Mouse (Mus musculus): ENCODE results near the gene Sorcs3.

- TF ChIP-seq POLR2A (IDR thresholded peaks at IDR 0.05; ENCODE audit: insufficient read depth, low read depth, low read length) (no peak), CTCF (IDR thresholded peaks at IDR 0.05) (no peak), EP300 (IDR thresholded peaks at IDR 0.05; ENCODE audit: insufficient read depth, low read depth, low read length) (no peak)
Measured at GRCm38 (mm10) chr19:48206861-48207730, 1.3 kb downstream of the Sorcs3 start.

Data from heart, adult 2 months (tissue).